Mouse (Mus musculus): Measurements from ENCODE around the gene Zfp873. TPM values are rescaled to one million over a fixed set of nuclear protein-coding genes. Genes with fewer than 3 reads are reported as not detected.

Gene Zfp873
- polyA plus RNA-seq (2012): 0.16 and 0.22 TPM in 2 replicates

DNA sequence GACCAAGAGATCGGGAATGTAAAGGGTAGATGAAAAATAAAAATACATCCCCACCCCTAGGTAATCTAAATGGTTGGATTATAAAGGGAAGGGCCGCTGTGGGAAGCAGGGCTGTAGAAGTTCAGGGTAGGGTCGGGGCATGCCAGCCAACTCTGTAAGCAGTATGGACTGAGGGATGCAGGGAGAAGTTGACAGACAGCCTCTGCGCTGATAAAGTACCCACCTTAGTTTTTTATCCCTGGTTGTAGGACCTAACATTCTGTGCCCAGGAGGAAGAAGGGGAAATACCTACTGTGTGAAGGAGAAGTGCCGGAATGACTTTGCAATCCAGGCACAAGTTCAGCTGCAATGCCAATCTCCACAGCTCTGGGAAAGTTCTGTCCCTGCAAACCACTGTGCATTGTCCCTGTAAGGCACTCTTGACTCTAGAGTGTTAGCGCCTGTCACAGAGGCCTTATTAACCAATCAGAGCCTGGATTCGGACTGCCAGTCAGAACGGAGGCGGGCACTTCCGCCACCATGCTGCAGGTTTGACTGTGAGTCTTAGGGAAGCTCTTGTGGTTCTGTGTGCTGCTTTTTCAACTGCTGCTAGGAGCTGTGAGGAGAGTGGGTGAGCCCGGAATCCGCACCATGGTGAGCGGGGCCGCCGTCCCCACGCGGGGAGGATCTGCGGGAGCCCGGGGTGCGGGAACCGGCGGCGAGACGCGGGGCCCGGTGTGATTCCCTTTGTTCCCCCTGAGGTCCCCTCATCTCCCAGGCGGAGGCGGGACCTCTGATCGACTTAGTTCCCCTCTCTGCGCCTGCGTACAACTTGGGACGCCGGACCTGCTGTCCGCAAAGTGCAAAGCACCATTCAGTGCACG lies at the start of gene Zfp873:
Gene Zfp873, plus strand, starts transcription at position 527 of the 863 bp plus-strand sequence.

GRCm38 (mm10) chr10:82082728-82083621 lies 35.1 kb downstream of the Zfp873 start, which contains the start of gene BC024063:
Gene BC024063, plus strand, starts transcription at chr10:82083353.

Other genes with a start within 250 kb of the Zfp873 start
- gene Gm4767, start 235.9 kb upstream of the Zfp873 start, polyA plus RNA-seq (2012): not detected in 2 replicates
- gene Gm32687, start 184.2 kb upstream of the Zfp873 start, polyA plus RNA-seq (2012): 0.04 and 0.21 TPM in 2 replicates
- gene Zfp781, start 117.6 kb upstream of the Zfp873 start, polyA plus RNA-seq (2012): 0.04 TPM in 1 of 2 replicates, not detected in the other
- 0.03 TPM in 1 of 2 replicates, not detected in the other for gene BC024063, start 35.2 kb downstream of the Zfp873 start, polyA plus RNA-seq (2012)
- gene AU041133, start 79.9 kb downstream of the Zfp873 start, polyA plus RNA-seq (2012): 0.17 TPM in 1 of 2 replicates, not detected in the other
- gene Zfp938, start 193.2 kb downstream of the Zfp873 start, polyA plus RNA-seq (2012): 0.09 and 0.22 TPM in 2 replicates